27 mouse cellular contexts compared by ENCODE assay signal in genomic region chr17:70369124-70369523, GRCm38 (mm10).
DNase-seq lines count a peak whose midpoint lies in the region; ATAC-seq and TF ChIP-seq lines count a peak whose summit lies in the region.
"Had no signal": no experiment of that assay in that cellular context is flagged by ENCODE, and none has a peak within 500 bp of the region (broad histone marks: within the 10 kb centered on the region; RNA-seq: fewer than 3 reads in every experiment).

No protein-coding gene starts in this region.

- H3K27ac ChIP-seq in heart, embryonic 12.5 days (ENCODE audit: poor library complexity, severe bottlenecking): no peak overlapping the region
- no peak overlapping the region for H3K27ac ChIP-seq in lung, embryonic 15.5 days
- H3K27ac ChIP-seq in lung, postnatal 0 days (ENCODE audit: low read length): no peak overlapping the region
- no peak overlapping the region for H3K27ac ChIP-seq in forebrain, embryonic 10.5 days
- H3K27ac ChIP-seq: embryonic facial prominence, embryonic 13.5 days; embryonic facial prominence, embryonic 15.5 days; forebrain, embryonic 13.5 days; forebrain, embryonic 15.5 days had no signal

- H3K4me1 ChIP-seq in heart, embryonic 12.5 days (replicated peaks): no peaks in the 10 kb centered on the region
- H3K4me1 ChIP-seq in lung, embryonic 15.5 days: no peaks in the 10 kb centered on the region
- H3K4me1 ChIP-seq in lung, adult 2 months (ENCODE audit: control insufficient read depth, insufficient read depth, low read length): no peaks in the 10 kb centered on the region
- H3K4me1 ChIP-seq in lung, postnatal 0 days (ENCODE audit: insufficient read depth, low read depth, low read length): no peaks in the 10 kb centered on the region
- H3K4me1 ChIP-seq in forebrain, embryonic 10.5 days: no peaks in the 10 kb centered on the region
- H3K4me1 ChIP-seq: embryonic facial prominence, embryonic 13.5 days; embryonic facial prominence, embryonic 15.5 days had no signal

- peak; percentile 47; the same call in 1 of the 2 replicates for TF ChIP-seq EP300 in lung, postnatal 0 days (IDR thresholded peaks at IDR 0.05)

- no peaks in the 10 kb centered on the region for H3K36me3 ChIP-seq in heart, embryonic 12.5 days
- no peaks in the 10 kb centered on the region for H3K36me3 ChIP-seq in lung, embryonic 15.5 days
- no peaks in the 10 kb centered on the region for H3K36me3 ChIP-seq in lung, postnatal 0 days (ENCODE audit: insufficient read depth, low read length)
- H3K36me3 ChIP-seq in forebrain, embryonic 10.5 days (replicated peaks): no peaks in the 10 kb centered on the region
- H3K36me3 ChIP-seq: embryonic facial prominence, embryonic 13.5 days; embryonic facial prominence, embryonic 15.5 days; forebrain, embryonic 15.5 days; G1E had no signal

- no peak for ATAC-seq in heart, embryonic 12.5 days (ENCODE audit: insufficient number of reproducible peaks, low FRiP score)
- ATAC-seq in lung, embryonic 15.5 days (ENCODE audit: borderline replicate concordance, extremely low read depth, low FRiP score, low TSS enrichment): peak; percentile 82
- peak; percentile 90 for ATAC-seq in lung, postnatal 0 days
- ATAC-seq: CD4-positive, CD25-positive, alpha-beta regulatory T cell, adult 4 months; forebrain, embryonic 13.5 days; forebrain, embryonic 15.5 days had no signal

- no peaks in the 10 kb centered on the region for H3K27me3 ChIP-seq in heart, embryonic 12.5 days (replicated peaks)
- no peaks in the 10 kb centered on the region for H3K27me3 ChIP-seq in lung, embryonic 15.5 days
- no peaks in the 10 kb centered on the region for H3K27me3 ChIP-seq in lung, postnatal 0 days (replicated peaks; ENCODE audit: insufficient read depth, low read length)
- H3K27me3 ChIP-seq in forebrain, embryonic 10.5 days (ENCODE audit: poor library complexity, severe bottlenecking): no peaks in the 10 kb centered on the region
- H3K27me3 ChIP-seq: CH12.LX; embryonic facial prominence, embryonic 13.5 days; embryonic facial prominence, embryonic 15.5 days; forebrain, embryonic 13.5 days; forebrain, embryonic 15.5 days had no signal

- H3K9me3 ChIP-seq in heart, embryonic 12.5 days (replicated peaks): no peaks in the 10 kb centered on the region
- H3K9me3 ChIP-seq in lung, embryonic 15.5 days: no peaks in the 10 kb centered on the region
- H3K9me3 ChIP-seq in lung, postnatal 0 days (ENCODE audit: low read length): no peaks in the 10 kb centered on the region
- no peaks in the 10 kb centered on the region for H3K9me3 ChIP-seq in forebrain, embryonic 10.5 days
- H3K9me3 ChIP-seq: embryonic facial prominence, embryonic 13.5 days; embryonic facial prominence, embryonic 15.5 days; forebrain, embryonic 13.5 days; forebrain, embryonic 15.5 days had no signal

- no peak for TF ChIP-seq CTCF in lung, adult 2 months (IDR thresholded peaks at IDR 0.05; ENCODE audit: insufficient read depth, low read length)
- TF ChIP-seq CTCF in lung, postnatal 0 days (IDR thresholded peaks at IDR 0.05): no peak

- TF ChIP-seq POLR2A in lung, adult 2 months (IDR thresholded peaks at IDR 0.05; ENCODE audit: borderline replicate concordance, extremely low read depth, low read depth, low read length): no peak

- no peak overlapping the region for H3K9ac ChIP-seq in heart, embryonic 12.5 days
- no peak overlapping the region for H3K9ac ChIP-seq in lung, embryonic 15.5 days
- no peak overlapping the region for H3K9ac ChIP-seq in lung, postnatal 0 days (replicated peaks; ENCODE audit: low read depth)
- H3K9ac ChIP-seq: embryonic facial prominence, embryonic 13.5 days; embryonic facial prominence, embryonic 15.5 days; forebrain, embryonic 13.5 days; forebrain, embryonic 15.5 days had no signal

- WGBS in heart, embryonic 12.5 days: 69% methylated on average over 3 of the region's 3 CpGs
- WGBS in lung, embryonic 15.5 days: 46% methylated on average over 3 of the region's 3 CpGs
- WGBS in lung, adult 2 months: 51% methylated on average over 3 of the region's 3 CpGs
- 49% methylated on average over 3 of the region's 3 CpGs for WGBS in lung, postnatal 0 days
- WGBS in forebrain, embryonic 10.5 days: 81% methylated on average over 3 of the region's 3 CpGs

- no peak overlapping the region for H3K4me3 ChIP-seq in heart, embryonic 12.5 days
- H3K4me3 ChIP-seq in lung, embryonic 15.5 days: no peak overlapping the region
- no peak overlapping the region for H3K4me3 ChIP-seq in lung, adult 2 months (replicated peaks; ENCODE audit: extremely low read depth, low read depth, low read length)
- no peak overlapping the region for H3K4me3 ChIP-seq in lung, postnatal 0 days (ENCODE audit: low read depth, low read length)
- no peak overlapping the region for H3K4me3 ChIP-seq in forebrain, embryonic 10.5 days
- H3K4me3 ChIP-seq: embryonic facial prominence, embryonic 13.5 days; embryonic facial prominence, embryonic 15.5 days; erythroblast, embryonic 14.5 days; forebrain, embryonic 13.5 days; forebrain, embryonic 15.5 days had no signal

- peak; percentile 14 for DNase-seq in heart, adult 11 months
- no peak for DNase-seq in lung, adult 2 months
- peak; percentile 74 for DNase-seq in lung, postnatal 0 days (ENCODE audit: low spot score)
- DNase-seq in lung, adult 18-20 months: no peak
- peak; percentile 4 for DNase-seq in lung, postnatal 25 days (ENCODE audit: low spot score)
- DNase-seq in forebrain, embryonic 10.5 days (ENCODE audit: extremely low spot score, low spot score): no peak
- DNase-seq: adrenal gland, adult 2 months; adrenal gland, postnatal 10 days; adrenal gland, postnatal 25 days; B cell, adult 2 months; cerebellum, adult 11 months; cerebellum, adult 18-20 months; cerebellum, adult 8-10 months; cerebellum, adult 9-11 months; cerebellum, postnatal 14 days; cerebellum, postnatal 36 days; embryo, embryonic 11 days had no signal

- no peak overlapping the region for H3K4me2 ChIP-seq in heart, embryonic 12.5 days
- no peak overlapping the region for H3K4me2 ChIP-seq in lung, embryonic 15.5 days
- no peak overlapping the region for H3K4me2 ChIP-seq in lung, postnatal 0 days (replicated peaks; ENCODE audit: low read depth, low read length)
- H3K4me2 ChIP-seq: embryonic facial prominence, embryonic 13.5 days; embryonic facial prominence, embryonic 15.5 days; forebrain, embryonic 13.5 days; forebrain, embryonic 15.5 days had no signal

Comparison
In these comparisons a context has a peak if more than half of its experiments do, and no peak if none do; other contexts are left out.
1. DNase-seq: peak in heart, adult 11 months (single experiment), lung, postnatal 0 days (single experiment) and lung, postnatal 25 days (single experiment); none in lung, adult 2 months (single experiment), lung, adult 18-20 months (0 of 2) and forebrain, embryonic 10.5 days (single experiment).